Mouse (Mus musculus): ENCODE measurements around the gene Tmprss15.

GRCm38 (mm10) chr16:79002812-79003211, 88.1 kb downstream of the Tmprss15 start:
- TF ChIP-seq EP300 (IDR thresholded peaks at IDR 0.05), result no peak
- no peak for TF ChIP-seq CTCF (IDR thresholded peaks at IDR 0.05)

Measured in lung, postnatal 0 days (tissue).